Mouse (Mus musculus): ENCODE data around the gene Armc7. TPM values are rescaled to one million over a fixed set of nuclear protein-coding genes. Genes with fewer than 3 reads are reported as not detected.

The Armc7 gene
- polyA plus RNA-seq (2012; fragmentation: generic; extraction: Trizol): 6.2 TPM

DNA sequence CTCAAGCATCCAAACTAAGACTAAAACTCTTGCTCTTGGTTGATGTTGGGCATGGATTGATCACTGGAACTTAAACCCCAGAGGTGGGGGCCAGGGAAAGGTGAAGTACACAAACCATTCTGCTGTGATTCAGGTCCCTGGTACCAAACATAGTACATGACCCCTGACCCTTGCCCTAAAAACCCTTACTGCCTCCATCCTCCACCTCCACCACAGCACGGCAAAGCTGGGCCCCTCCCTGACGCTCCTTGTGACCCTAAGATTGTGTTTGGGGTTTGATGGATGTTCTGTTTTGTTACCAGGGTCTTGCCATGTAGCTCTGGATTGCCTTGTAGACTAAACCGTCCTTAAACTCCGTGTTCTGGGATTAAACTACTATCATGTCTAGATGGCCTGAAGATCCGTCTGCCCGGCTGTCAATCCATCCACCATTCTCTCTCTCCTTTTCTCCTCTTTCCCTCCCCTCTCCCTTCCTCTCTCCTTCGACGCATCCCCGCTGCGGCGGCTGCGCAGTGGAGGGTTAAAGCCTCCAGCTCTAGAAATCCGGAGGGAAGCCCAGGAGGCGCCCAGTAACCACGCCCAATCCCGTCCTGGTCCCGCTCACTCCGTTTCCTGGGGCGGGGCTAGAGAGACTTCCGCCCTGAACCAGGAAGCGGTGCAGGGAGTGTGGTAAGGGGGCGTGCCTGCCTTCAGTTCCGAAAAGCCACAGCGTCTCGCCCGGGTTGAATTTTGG lies at the start of gene Armc7:
TSS of gene Armc7 (plus strand) at position 643 of the 733 bp plus-strand sequence.
- Histone ChIP-seq H3ac (ENCODE audit: control insufficient read depth, insufficient read length) (peak within 1 kb of the TSS; percentile 29), H3K27me3 (ENCODE audit: control insufficient read depth, insufficient read depth, insufficient read length) (no peaks in the 10 kb centered on the region), H3K36me3 (ENCODE audit: control insufficient read depth, insufficient read depth) (peaks cover 4% of the 10 kb centered on the region), H3K79me2 (ENCODE audit: control insufficient read depth, insufficient read depth) (no peaks in the 10 kb centered on the region), H3K4me3 (peak within 1 kb of the TSS; percentile 73), H3K4me2 (ENCODE audit: low read depth) (peak within 1 kb of the TSS; percentile 95)
- TF ChIP-seq CEBPB (IDR thresholded peaks at IDR 0.05; ENCODE audit: insufficient read depth, poor library complexity, severe bottlenecking) (no peak), MAX (IDR thresholded peaks at IDR 0.05; ENCODE audit: low read depth) (no peak), MYOD1 (IDR thresholded peaks at IDR 0.05; ENCODE audit: control insufficient read depth in 1 of 3, insufficient read length in 2 of 3, low read depth in 2 of 3) (no peak), TCF3 (IDR thresholded peaks at IDR 0.05; ENCODE audit: insufficient read length, low read depth) (no peak), SRF (IDR thresholded peaks at IDR 0.05; ENCODE audit: control insufficient read depth, insufficient read length, low read depth) (no peak), MYOG (IDR thresholded peaks at IDR 0.05; ENCODE audit: control insufficient read depth in 1 of 3, insufficient read depth in 1 of 3, insufficient read length in 2 of 3, low read depth in 2 of 3) (no peak), E2F4 (IDR thresholded peaks at IDR 0.05; ENCODE audit: insufficient read depth) (no peak), USF1 (IDR thresholded peaks at IDR 0.05; ENCODE audit: low read depth) (no peak), POLR2AphosphoS2 (IDR thresholded peaks at IDR 0.05; ENCODE audit: insufficient read length, low read depth) (peak; percentile 43), TCF12 (IDR thresholded peaks at IDR 0.05; ENCODE audit: insufficient read depth, poor library complexity, severe bottlenecking) (no peak), REST (IDR thresholded peaks at IDR 0.05; ENCODE audit: insufficient read depth, insufficient read length) (no peak), POLR2A (IDR thresholded peaks at IDR 0.05; ENCODE audit: insufficient read length, low read depth) (peak; percentile 49)

DNA sequence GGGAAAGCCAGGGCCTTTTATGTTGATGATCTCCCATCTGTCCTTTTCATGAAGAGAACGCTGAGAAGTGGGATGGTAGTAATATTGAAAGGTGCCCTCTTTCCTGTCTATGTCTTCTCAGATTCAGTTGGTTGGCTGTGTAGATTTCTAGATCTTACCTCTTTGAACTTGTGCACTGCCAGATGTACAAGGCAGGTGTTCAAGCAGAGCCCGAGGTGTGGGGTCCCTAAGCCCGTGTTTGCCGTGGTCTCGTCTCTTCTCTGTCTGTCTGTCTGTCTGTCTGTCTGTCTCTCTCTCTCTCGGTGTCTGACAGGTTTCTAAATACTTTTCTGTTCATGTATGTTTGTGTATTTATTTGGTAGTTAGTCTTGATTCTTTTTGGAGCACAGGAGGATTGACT lies 49.8 kb upstream of the Armc7 start:
- Histone ChIP-seq H3K4me3 (no peak overlapping the region), H3K36me3 (ENCODE audit: control insufficient read depth, insufficient read depth) (peaks cover 14% of the 10 kb centered on the region), H3K4me2 (ENCODE audit: low read depth) (no peak overlapping the region), H3ac (ENCODE audit: control insufficient read depth, insufficient read length) (no peak overlapping the region), H3K79me2 (ENCODE audit: control insufficient read depth, insufficient read depth) (peaks cover 7% of the 10 kb centered on the region), H3K27me3 (ENCODE audit: control insufficient read depth, insufficient read depth, insufficient read length) (no peaks in the 10 kb centered on the region)
- TF ChIP-seq TCF12 (IDR thresholded peaks at IDR 0.05; ENCODE audit: insufficient read depth, poor library complexity, severe bottlenecking) (no peak), E2F4 (IDR thresholded peaks at IDR 0.05; ENCODE audit: insufficient read depth) (no peak), TCF3 (IDR thresholded peaks at IDR 0.05; ENCODE audit: insufficient read length, low read depth) (no peak), MAX (IDR thresholded peaks at IDR 0.05; ENCODE audit: low read depth) (no peak), USF1 (IDR thresholded peaks at IDR 0.05; ENCODE audit: low read depth) (no peak), REST (IDR thresholded peaks at IDR 0.05; ENCODE audit: insufficient read depth, insufficient read length) (no peak), MYOD1 (IDR thresholded peaks at IDR 0.05; ENCODE audit: control insufficient read depth in 1 of 3, insufficient read length in 2 of 3, low read depth in 2 of 3) (no peak)

DNA sequence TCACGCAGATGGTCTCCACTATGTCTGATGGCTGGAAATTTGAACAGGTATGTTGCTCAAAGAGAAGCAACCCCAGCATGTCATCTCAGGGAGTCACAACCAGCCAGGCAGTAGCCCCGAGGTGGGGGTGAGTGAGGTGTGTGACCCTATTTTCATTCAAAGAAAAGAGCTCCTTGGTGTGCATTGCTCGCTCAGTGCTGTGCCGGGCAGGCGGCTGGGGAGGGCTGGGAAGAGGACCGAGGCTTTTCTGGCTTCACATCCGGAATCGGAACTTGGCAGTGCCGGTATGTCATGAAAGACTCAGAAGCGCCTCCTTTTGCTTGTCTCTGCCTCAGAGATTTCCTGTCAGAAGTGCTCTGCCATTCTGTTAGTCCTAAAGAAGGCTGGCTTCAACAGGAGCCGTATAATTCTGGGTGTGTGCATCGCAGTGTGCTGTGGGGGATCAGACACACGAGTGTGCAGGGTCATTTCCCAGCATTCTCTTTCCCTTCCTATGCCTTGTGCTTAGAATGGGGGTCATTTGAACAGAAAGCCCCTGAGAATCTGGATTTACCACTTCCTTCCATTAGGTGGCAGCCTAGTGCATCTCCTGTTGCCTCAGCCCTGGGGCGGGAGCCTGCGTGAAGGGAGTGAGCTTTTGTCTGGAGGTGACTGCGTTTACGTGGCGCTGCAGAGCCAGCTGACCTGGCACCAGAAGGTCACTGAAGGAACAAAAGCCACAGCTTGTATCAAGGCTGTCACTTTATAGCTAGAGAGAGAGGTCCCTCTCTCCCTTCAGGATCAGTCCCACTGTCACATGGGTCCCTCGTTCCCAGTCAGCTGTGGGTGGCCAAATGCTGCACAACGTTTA lies 47.8 kb upstream of the Armc7 start:
- Histone ChIP-seq H3K4me3 (no peak overlapping the region), H3K79me2 (ENCODE audit: control insufficient read depth, insufficient read depth) (no peaks in the 10 kb centered on the region), H3K27me3 (ENCODE audit: control insufficient read depth, insufficient read depth, insufficient read length) (no peaks in the 10 kb centered on the region), H3K36me3 (ENCODE audit: control insufficient read depth, insufficient read depth) (peaks cover 18% of the 10 kb centered on the region), H3ac (ENCODE audit: control insufficient read depth, insufficient read length) (no peak overlapping the region), H3K4me2 (ENCODE audit: low read depth) (peak overlapping the region; percentile 26)
- TF ChIP-seq TCF3 (IDR thresholded peaks at IDR 0.05; ENCODE audit: insufficient read length, low read depth) (no peak), USF1 (IDR thresholded peaks at IDR 0.05; ENCODE audit: low read depth) (no peak), POLR2AphosphoS2 (IDR thresholded peaks at IDR 0.05; ENCODE audit: insufficient read length, low read depth) (no peak), TCF12 (IDR thresholded peaks at IDR 0.05; ENCODE audit: insufficient read depth, poor library complexity, severe bottlenecking) (no peak), MYOD1 (IDR thresholded peaks at IDR 0.05; ENCODE audit: control insufficient read depth in 1 of 3, insufficient read length in 2 of 3, low read depth in 2 of 3) (peak in 1 of 3 experiments; percentile 10), MAX (IDR thresholded peaks at IDR 0.05; ENCODE audit: low read depth) (no peak), CEBPB (IDR thresholded peaks at IDR 0.05; ENCODE audit: insufficient read depth, poor library complexity, severe bottlenecking) (no peak)

GRCm38 (mm10) chr11:115429307-115429706 lies 46.2 kb upstream of the Armc7 start:
- no peak overlapping the region for H3K4me3 ChIP-seq
- no peak overlapping the region for H3ac ChIP-seq (ENCODE audit: control insufficient read depth, insufficient read length)
- H3K79me2 ChIP-seq (ENCODE audit: control insufficient read depth, insufficient read depth): no peaks in the 10 kb centered on the region
- no peak overlapping the region for H3K4me2 ChIP-seq (ENCODE audit: low read depth)
- no peaks in the 10 kb centered on the region for H3K27me3 ChIP-seq (ENCODE audit: control insufficient read depth, insufficient read depth, insufficient read length)
- TF ChIP-seq SRF (IDR thresholded peaks at IDR 0.05; ENCODE audit: control insufficient read depth, insufficient read length, low read depth) (no peak), POLR2AphosphoS2 (IDR thresholded peaks at IDR 0.05; ENCODE audit: insufficient read length, low read depth) (no peak), MYOD1 (IDR thresholded peaks at IDR 0.05; ENCODE audit: control insufficient read depth in 1 of 3, insufficient read length in 2 of 3, low read depth in 2 of 3) (no peak)
- peaks cover 18% of the 10 kb centered on the region for H3K36me3 ChIP-seq (ENCODE audit: control insufficient read depth, insufficient read depth)

DNA sequence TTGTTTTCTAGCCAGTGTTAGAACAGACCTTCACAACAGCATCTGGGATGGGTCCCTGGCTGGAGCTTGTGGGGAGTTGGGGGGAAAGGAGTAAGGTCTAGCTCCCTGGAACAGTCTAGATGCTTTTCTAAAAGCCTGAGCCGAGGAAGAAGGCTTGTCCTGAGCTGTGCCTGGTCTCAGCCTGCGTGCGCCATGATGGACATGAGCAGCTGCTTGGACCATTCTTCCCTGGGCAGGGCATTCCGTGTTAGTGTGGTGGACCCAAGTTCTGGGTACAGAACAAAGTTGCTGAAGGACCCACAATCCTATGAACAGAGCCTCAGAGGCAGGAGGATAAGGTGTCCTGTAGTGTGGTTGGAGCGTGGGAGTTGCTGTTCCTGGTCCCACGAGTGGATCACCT lies 44.9 kb upstream of the Armc7 start:
- peaks cover 18% of the 10 kb centered on the region for H3K36me3 ChIP-seq (ENCODE audit: control insufficient read depth, insufficient read depth)
- no peak overlapping the region for H3ac ChIP-seq (ENCODE audit: control insufficient read depth, insufficient read length)

More for the DNA sequence above, 44.9 kb upstream of the Armc7 start:
- Histone ChIP-seq H3K4me3 (no peak overlapping the region), H3K79me2 (ENCODE audit: control insufficient read depth, insufficient read depth) (no peaks in the 10 kb centered on the region), H3K27me3 (ENCODE audit: control insufficient read depth, insufficient read depth, insufficient read length) (no peaks in the 10 kb centered on the region), H3K4me2 (ENCODE audit: low read depth) (no peak overlapping the region)
- TF ChIP-seq POLR2AphosphoS2 (IDR thresholded peaks at IDR 0.05; ENCODE audit: insufficient read length, low read depth) (no peak), E2F4 (IDR thresholded peaks at IDR 0.05; ENCODE audit: insufficient read depth) (no peak), USF1 (IDR thresholded peaks at IDR 0.05; ENCODE audit: low read depth) (no peak), MAX (IDR thresholded peaks at IDR 0.05; ENCODE audit: low read depth) (no peak), SRF (IDR thresholded peaks at IDR 0.05; ENCODE audit: control insufficient read depth, insufficient read length, low read depth) (no peak), REST (IDR thresholded peaks at IDR 0.05; ENCODE audit: insufficient read depth, insufficient read length) (no peak), POLR2A (IDR thresholded peaks at IDR 0.05; ENCODE audit: insufficient read length, low read depth) (no peak), MYOD1 (IDR thresholded peaks at IDR 0.05; ENCODE audit: control insufficient read depth in 1 of 3, insufficient read length in 2 of 3, low read depth in 2 of 3) (peak in 2 of 3 experiments; percentile 87 to 93)

Data from myocyte (in vitro differentiated cells).